Mouse (Mus musculus) intestine, embryonic 16.5 days (tissue): ENCODE measurements around the gene Robo4. TPM values are rescaled to one million over a fixed set of nuclear protein-coding genes. Genes with fewer than 3 reads are reported as not detected.

Source experiments
- ATAC-seq: fragments of 200-750 bp; cut with Nextera tagmentation; 2 replicates; pipeline ENCODE4 v1.8.0; 2017; ENCODE audit warnings: moderate TSS enrichment, moderate library complexity
- H3K27ac ChIP-seq: fragments of 300-500 bp; sonication (generic); 2 replicates; pipeline ENCODE4 v1.5.1; 2014; ENCODE audit warnings: mild to moderate bottlenecking, low read length
- H3K27me3 ChIP-seq: fragments of 300-500 bp; sonication (generic); replicated peaks from 2 replicates; pipeline ENCODE4 v1.6.1; 2014; ENCODE audit warnings: low read length, control low read depth, mixed read lengths; ENCODE audit not compliant: control insufficient read depth, insufficient read depth
- H3K36me3 ChIP-seq: fragments of 300-500 bp; sonication (generic); 2 replicates; pipeline ENCODE4 v1.6.1; 2014; ENCODE audit warnings: low read length, control low read depth; ENCODE audit not compliant: control insufficient read depth, insufficient read depth
- H3K4me1 ChIP-seq: fragments of 300-500 bp; sonication (generic); 2 replicates; pipeline ENCODE4 v1.6.1; 2014; ENCODE audit warnings: low read length, control low read depth, mixed read lengths; ENCODE audit not compliant: control insufficient read depth, insufficient read depth
- H3K4me2 ChIP-seq: fragments of 300-500 bp; sonication (generic); 2 replicates; pipeline ENCODE4 v1.6.1; 2014; ENCODE audit warnings: low read depth, low read length, control low read depth
- H3K4me3 ChIP-seq: fragments of 300-500 bp; sonication (generic); 2 replicates; pipeline ENCODE4 v1.5.1; 2014; ENCODE audit warnings: mild to moderate bottlenecking, low read length
- H3K9ac ChIP-seq: fragments of 300-500 bp; sonication (generic); 2 replicates; pipeline ENCODE4 v1.6.1; 2014; ENCODE audit warnings: low read depth, low read length
- H3K9me3 ChIP-seq: fragments of 300-500 bp; sonication (generic); 2 replicates; pipeline ENCODE4 v1.6.1; 2016; ENCODE audit warnings: low read length, control low read depth; ENCODE audit not compliant: control insufficient read depth
- WGBS: fragments of 180-500 bp; shearing (Covaris S2); extraction: QIAGEN DNeasy Blood & Tissue Kit; methylation state at CpG from one replicate; pipeline ENCODE4 v1.1.7; 2014; 5-methylcytosine and 5-hydroxymethylcytosine counted together
- polyA plus RNA-seq: library from polyadenylated mRNA; unstranded; fragments of >200 nt; fragmentation: Nextera tagmentation; extraction: Ambion mirVana; gene quantifications from 2 replicates; pipeline ENCODE4 v1.2.1, GENCODE M21; 2015

Gene Robo4
- polyA plus RNA-seq, 1 experiment from 2014 or later = 11.7 TPM

DNA sequence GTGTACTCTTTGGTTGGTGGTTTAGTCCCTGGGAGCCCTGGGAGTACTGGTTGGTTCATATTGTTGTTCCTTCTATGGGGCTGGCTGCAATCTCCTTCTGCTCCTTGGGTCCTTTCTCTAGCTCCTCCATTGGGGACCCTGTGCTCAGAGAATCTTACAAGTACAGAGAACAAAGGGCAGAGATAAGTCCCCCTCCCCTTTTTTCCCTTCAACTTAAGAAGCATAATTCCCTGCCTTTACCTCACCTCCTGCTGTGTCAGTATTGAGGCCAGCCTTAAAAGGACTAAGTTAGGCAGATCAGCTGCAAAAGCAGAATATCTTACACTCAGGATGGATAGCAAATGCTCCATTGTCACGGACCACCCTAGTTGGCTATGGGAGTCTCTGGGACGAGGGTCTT lies 9.6 kb upstream of the Robo4 start:
- no peak overlapping the region for H3K27ac ChIP-seq
- WGBS = 77% methylated on average over 2 of the region's 2 CpGs
- H3K9me3 ChIP-seq = no peaks in the 10 kb centered on the region

DNA sequence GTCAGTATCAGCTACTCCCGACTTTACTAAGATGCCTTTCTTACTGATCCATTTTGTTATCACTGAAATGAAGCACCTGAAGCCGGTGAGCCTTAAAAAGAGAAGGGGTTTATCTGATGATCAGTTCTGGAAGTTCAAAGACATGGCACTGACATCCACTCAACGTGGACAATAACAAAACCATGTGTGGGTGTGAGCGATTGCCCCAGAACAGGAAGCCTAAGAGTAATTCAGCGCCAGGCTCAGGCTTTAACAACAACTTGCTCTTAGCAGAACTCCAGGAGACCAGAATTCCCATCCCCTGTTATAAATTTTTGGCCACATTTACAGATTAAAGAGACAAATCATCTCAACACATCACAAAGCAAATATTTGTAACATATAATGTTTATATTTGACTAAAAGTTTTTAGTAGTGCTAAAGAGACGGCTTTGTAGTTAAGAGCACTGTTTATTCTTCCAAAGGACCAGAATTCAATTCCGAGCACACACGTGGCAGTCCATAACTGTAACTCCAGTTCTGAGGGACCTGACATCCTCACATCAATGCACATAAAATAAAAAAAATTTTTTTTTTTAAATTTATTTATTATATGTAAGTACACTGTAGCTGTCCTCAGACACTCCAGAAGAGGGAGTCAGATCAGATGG lies 8.1 kb upstream of the Robo4 start:
- H3K27ac ChIP-seq = no peak overlapping the region
- ATAC-seq = no peak
- H3K4me3 ChIP-seq = no peak overlapping the region
- no peak overlapping the region for H3K9ac ChIP-seq
- no peaks in the 10 kb centered on the region for H3K9me3 ChIP-seq
- no peak overlapping the region for H3K4me2 ChIP-seq
- no peaks in the 10 kb centered on the region for H3K4me1 ChIP-seq
- WGBS = 53% methylated on average over 8 of the region's 8 CpGs
- no peaks in the 10 kb centered on the region for H3K27me3 ChIP-seq
- H3K36me3 ChIP-seq = no peaks in the 10 kb centered on the region

More for the DNA sequence above, 9.6 kb upstream of the Robo4 start:
- ATAC-seq = no peak
- no peaks in the 10 kb centered on the region for H3K36me3 ChIP-seq
- H3K4me3 ChIP-seq = no peak overlapping the region
- no peaks in the 10 kb centered on the region for H3K27me3 ChIP-seq
- H3K9ac ChIP-seq = no peak overlapping the region
- no peak overlapping the region for H3K4me2 ChIP-seq
- H3K4me1 ChIP-seq = no peaks in the 10 kb centered on the region

DNA sequence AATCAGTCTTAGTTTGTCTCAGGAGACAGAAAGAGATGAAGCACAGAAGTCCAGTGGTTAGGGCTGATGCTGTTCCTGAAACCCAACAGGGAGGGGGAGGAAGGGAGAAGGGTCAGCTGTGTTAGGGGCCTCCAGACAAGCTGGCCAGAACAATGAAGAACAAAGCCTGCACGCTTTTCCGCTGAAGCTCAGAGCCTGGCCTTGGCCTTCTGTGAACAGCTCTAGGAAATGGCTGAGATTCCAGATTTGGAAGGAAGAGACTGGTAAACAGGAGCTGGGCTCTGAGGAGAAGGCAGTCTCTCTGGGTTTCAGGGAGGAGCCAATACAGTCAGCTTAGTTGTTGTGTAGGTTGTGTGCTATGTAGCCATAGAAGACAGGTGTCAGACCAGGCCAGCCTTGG lies 1.1 kb upstream of the Robo4 start:
- no peak overlapping the region for H3K27ac ChIP-seq
- ATAC-seq = peak; percentile 33; the same call in 1 of the 2 replicates
- WGBS = 76% methylated on average over 2 of the region's 2 CpGs

DNA sequence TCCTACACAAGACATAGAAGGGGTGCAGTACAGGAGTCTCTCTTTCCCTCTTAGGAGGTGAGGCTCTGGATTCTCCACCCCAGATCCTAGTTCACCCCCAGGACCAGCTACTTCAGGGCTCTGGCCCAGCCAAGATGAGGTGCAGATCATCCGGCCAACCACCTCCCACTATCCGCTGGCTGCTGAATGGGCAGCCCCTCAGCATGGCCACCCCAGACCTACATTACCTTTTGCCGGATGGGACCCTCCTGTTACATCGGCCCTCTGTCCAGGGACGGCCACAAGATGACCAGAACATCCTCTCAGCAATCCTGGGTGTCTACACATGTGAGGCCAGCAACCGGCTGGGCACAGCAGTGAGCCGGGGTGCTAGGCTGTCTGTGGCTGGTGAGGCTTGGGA lies 804 bp downstream of the Robo4 start:
- H3K36me3 ChIP-seq = no peaks in the 10 kb centered on the region
- WGBS = 89% methylated on average over 7 of the region's 7 CpGs
- no peak overlapping the region for H3K27ac ChIP-seq

More for the DNA sequence above, 1.1 kb upstream of the Robo4 start:
- H3K4me3 ChIP-seq = no peak overlapping the region
- H3K36me3 ChIP-seq = no peaks in the 10 kb centered on the region
- H3K4me2 ChIP-seq = no peak overlapping the region
- no peak overlapping the region for H3K9ac ChIP-seq
- H3K4me1 ChIP-seq = no peaks in the 10 kb centered on the region
- H3K9me3 ChIP-seq = no peaks in the 10 kb centered on the region
- no peaks in the 10 kb centered on the region for H3K27me3 ChIP-seq

GRCm38 (mm10) chr9:37403011-37403410 lies 1.3 kb downstream of the Robo4 start:
- Histone ChIP-seq H3K4me1 (no peaks in the 10 kb centered on the region), H3K9me3 (no peaks in the 10 kb centered on the region), H3K27me3 (0 out of 2 replicates have a peak, but pooled peaks cover 3% of the 10 kb centered on the region), H3K9ac (no peak overlapping the region), H3K36me3 (no peaks in the 10 kb centered on the region), H3K4me3 (peak overlapping the region; percentile 25), H3K4me2 (0 out of 2 replicates have a peak overlapping the region, but pooled peaks have one; percentile 14), H3K27ac (no peak overlapping the region)
- WGBS = 80% methylated on average over 7 of the region's 7 CpGs
- ATAC-seq = no peak

More for the DNA sequence above, 804 bp downstream of the Robo4 start:
- Histone ChIP-seq H3K9me3 (no peaks in the 10 kb centered on the region), H3K4me1 (no peaks in the 10 kb centered on the region), H3K4me3 (peak overlapping the region; percentile 25), H3K9ac (no peak overlapping the region), H3K27me3 (0 out of 2 replicates have a peak, but pooled peaks cover 3% of the 10 kb centered on the region), H3K4me2 (no peak overlapping the region)
- ATAC-seq = no peak

- Histone ChIP-seq H3K9ac (no peak overlapping the region), H3K27me3 (0 out of 2 replicates have a peak, but pooled peaks cover 3% of the 10 kb centered on the region), H3K4me1 (no peaks in the 10 kb centered on the region), H3K4me3 (no peak overlapping the region), H3K36me3 (no peaks in the 10 kb centered on the region), H3K9me3 (no peaks in the 10 kb centered on the region), H3K4me2 (no peak overlapping the region), H3K27ac (no peak overlapping the region)
- no peak for ATAC-seq
- WGBS = 0% methylated on average over 1 of the region's 1 CpGs
Observed at GRCm38 (mm10) chr9:37406372-37406771, 4.7 kb downstream of the Robo4 start.

DNA sequence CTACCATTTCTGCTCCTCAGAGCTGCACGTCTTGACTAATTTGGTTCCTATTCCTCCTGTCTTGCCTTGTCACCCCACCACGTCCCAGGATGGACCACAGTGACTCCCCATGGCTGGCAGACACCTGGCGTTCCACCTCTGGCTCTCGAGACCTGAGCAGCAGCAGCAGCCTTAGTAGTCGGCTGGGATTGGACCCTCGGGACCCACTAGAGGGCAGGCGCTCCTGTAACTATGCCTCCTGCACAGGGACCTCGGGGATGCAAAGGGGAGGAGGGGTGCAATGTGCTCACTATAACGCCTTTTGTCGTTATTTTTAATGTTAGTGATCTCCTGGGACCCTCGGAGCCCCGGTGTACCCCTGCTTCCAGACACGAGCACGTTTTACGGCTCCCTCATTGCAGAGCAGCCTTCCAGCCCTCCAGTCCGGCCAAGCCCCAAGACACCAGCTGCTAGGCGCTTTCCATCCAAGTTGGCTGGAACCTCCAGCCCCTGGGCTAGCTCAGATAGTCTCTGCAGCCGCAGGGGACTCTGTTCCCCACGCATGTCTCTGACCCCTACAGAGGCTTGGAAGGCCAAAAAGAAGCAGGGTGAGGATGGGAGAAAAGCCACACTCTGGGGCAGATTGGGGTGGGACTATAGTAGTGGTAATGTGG lies 6.3 kb downstream of the Robo4 start:
- Histone ChIP-seq H3K9ac (no peak overlapping the region), H3K27me3 (0 out of 2 replicates have a peak, but pooled peaks cover 3% of the 10 kb centered on the region), H3K36me3 (no peaks in the 10 kb centered on the region), H3K4me2 (no peak overlapping the region), H3K4me3 (no peak overlapping the region), H3K4me1 (no peaks in the 10 kb centered on the region), H3K9me3 (no peaks in the 10 kb centered on the region), H3K27ac (no peak overlapping the region)
- no peak for ATAC-seq
- 18% methylated on average over 19 of the region's 19 CpGs for WGBS

DNA sequence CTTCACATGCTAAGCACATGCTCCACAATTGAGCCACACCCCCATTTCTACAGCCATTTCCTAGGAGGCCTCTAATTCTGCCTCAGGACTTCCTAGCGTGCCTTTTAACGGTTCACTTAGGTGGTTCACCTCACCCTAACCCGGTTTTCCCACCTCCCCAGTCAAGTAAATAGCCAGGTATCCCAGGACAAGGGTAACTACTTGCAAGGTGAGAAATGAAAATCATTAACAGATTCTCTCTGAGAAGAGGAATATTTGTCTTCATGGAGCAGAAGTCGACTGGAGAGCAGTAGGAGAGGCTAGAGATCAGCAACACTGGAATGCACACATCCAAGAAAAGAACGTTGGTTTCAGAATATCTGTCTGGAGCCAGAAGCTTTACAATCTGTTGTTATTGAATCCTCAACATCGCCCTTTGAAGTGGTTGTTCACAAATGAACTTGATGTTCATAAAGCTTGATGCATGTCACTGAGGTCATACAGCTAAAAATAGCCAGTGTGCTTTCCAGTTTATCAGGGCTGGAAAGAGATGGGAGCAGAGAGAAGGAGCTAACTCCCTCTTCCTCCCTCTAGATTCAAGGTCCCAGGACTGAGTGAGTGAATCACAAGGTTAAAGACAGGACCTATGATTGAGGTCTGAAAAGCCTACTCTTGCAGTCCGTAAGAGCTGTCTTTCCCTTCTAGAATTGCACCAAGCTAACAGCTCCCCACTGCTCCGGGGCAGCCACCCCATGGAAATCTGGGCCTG lies 8.2 kb downstream of the Robo4 start:
- Histone ChIP-seq H3K4me3 (no peak overlapping the region), H3K9ac (no peak overlapping the region), H3K36me3 (no peaks in the 10 kb centered on the region), H3K27ac (no peak overlapping the region), H3K27me3 (0 out of 2 replicates have a peak, but pooled peaks cover 3% of the 10 kb centered on the region), H3K4me2 (no peak overlapping the region), H3K9me3 (no peaks in the 10 kb centered on the region), H3K4me1 (no peaks in the 10 kb centered on the region)
- 69% methylated on average over 8 of the region's 8 CpGs for WGBS
- no peak for ATAC-seq

DNA sequence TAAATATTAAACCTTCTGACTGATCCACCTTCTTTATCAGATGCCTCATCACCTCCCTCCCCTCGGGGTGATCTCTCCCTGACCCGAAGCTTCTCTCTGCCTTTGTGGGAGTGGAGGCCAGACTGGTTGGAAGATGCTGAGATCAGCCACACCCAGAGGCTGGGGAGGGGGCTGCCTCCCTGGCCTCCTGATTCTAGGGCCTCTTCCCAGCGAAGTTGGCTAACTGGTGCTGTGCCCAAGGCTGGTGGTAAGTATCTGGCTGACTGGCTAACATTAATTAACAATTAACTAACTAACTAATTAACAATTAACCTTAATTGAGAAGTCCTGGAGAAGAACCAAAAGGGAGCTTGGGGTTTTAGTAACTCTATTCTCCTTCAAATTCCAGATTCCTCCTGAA lies 11.3 kb downstream of the Robo4 start:
- Histone ChIP-seq H3K4me2 (no peak overlapping the region), H3K9me3 (no peaks in the 10 kb centered on the region), H3K4me3 (no peak overlapping the region), H3K9ac (no peak overlapping the region), H3K27ac (no peak overlapping the region), H3K4me1 (no peaks in the 10 kb centered on the region), H3K36me3 (no peaks in the 10 kb centered on the region), H3K27me3 (no peaks in the 10 kb centered on the region)
- 45% methylated on average over 3 of the region's 3 CpGs for WGBS
- ATAC-seq = no peak
